Mouse (Mus musculus): ENCODE results near the gene Babam2. TPM values are rescaled to one million over a fixed set of nuclear protein-coding genes. Genes with fewer than 3 reads are reported as not detected.

Babam2 gene
- 138 and 152 TPM in 2 replicates for total RNA-seq (2021)
- long read RNA-seq, transcript Babam2-209 (12 exons, 1,888 nt) = major isoform, 44 of 55 reads
- long read RNA-seq, partial matches to known transcripts = 3 of 55 reads
- long read RNA-seq, other reads (novel, unspliced or antisense) = 7 of 55 reads

- DNase-seq = peak; percentile 93
Measured at GRCm38 (mm10) chr5:31697644-31698296, at the start of gene Babam2. TSS of gene Babam2 (plus strand) at chr5:31697684.

- DNase-seq = no peak
Measured at GRCm38 (mm10) chr5:31650518-31651288, 46.8 kb upstream of the Babam2 start.

GRCm38 (mm10) chr5:31655688-31656190 lies 41.7 kb upstream of the Babam2 start:
- DNase-seq = no peak

- DNase-seq = peak; percentile 12
Measured at GRCm38 (mm10) chr5:31666176-31666575, 31.3 kb upstream of the Babam2 start.

GRCm38 (mm10) chr5:31668325-31668968 lies 29.0 kb upstream of the Babam2 start:
- no peak for DNase-seq

GRCm38 (mm10) chr5:31669984-31670383 lies 27.5 kb upstream of the Babam2 start:
- no peak for DNase-seq

- DNase-seq = no peak
Measured at GRCm38 (mm10) chr5:31671137-31671536, 26.3 kb upstream of the Babam2 start.

- no peak for DNase-seq
Measured at GRCm38 (mm10) chr5:31673431-31673830, 24.1 kb upstream of the Babam2 start.

GRCm38 (mm10) chr5:31678000-31678399 lies 19.5 kb upstream of the Babam2 start:
- no peak for DNase-seq

GRCm38 (mm10) chr5:31680183-31680582 lies 17.3 kb upstream of the Babam2 start:
- DNase-seq = no peak

GRCm38 (mm10) chr5:31682305-31682704 lies 15.2 kb upstream of the Babam2 start:
- DNase-seq = no peak

- no peak for DNase-seq
Measured at GRCm38 (mm10) chr5:31686040-31686439, 11.4 kb upstream of the Babam2 start.

GRCm38 (mm10) chr5:31687972-31688371 lies 9.5 kb upstream of the Babam2 start:
- no peak for DNase-seq

- no peak for DNase-seq
Measured at GRCm38 (mm10) chr5:31693191-31693590, 4.3 kb upstream of the Babam2 start.

GRCm38 (mm10) chr5:31696971-31697643 lies 377 bp upstream of the Babam2 start, which contains the start of gene Rbks:
TSS of gene Rbks (minus strand) at chr5:31697627.
- DNase-seq = no peak

- DNase-seq = peak; percentile 87
Measured at GRCm38 (mm10) chr5:31698297-31698726, 828 bp downstream of the Babam2 start.

- DNase-seq = no peak
Measured at GRCm38 (mm10) chr5:31698931-31699330, 1.4 kb downstream of the Babam2 start.

GRCm38 (mm10) chr5:31699397-31699796 lies 1.9 kb downstream of the Babam2 start:
- no peak for DNase-seq

GRCm38 (mm10) chr5:31704971-31705370 lies 7.5 kb downstream of the Babam2 start:
- DNase-seq = no peak

- DNase-seq = no peak
Measured at GRCm38 (mm10) chr5:31706826-31707225, 9.3 kb downstream of the Babam2 start.

- DNase-seq = peak; percentile 23
Measured at GRCm38 (mm10) chr5:31709389-31709788, 11.9 kb downstream of the Babam2 start.

- no peak for DNase-seq
Measured at GRCm38 (mm10) chr5:31713280-31713711, 15.8 kb downstream of the Babam2 start.
